Mouse (Mus musculus): ENCODE measurements around the gene Git2.

GRCm38 (mm10) chr5:114699015-114699414 lies 76.3 kb downstream of the Git2 start:
- TF ChIP-seq CTCF (IDR thresholded peaks at IDR 0.05; ENCODE audit: low read depth) (no peak), EP300 (IDR thresholded peaks at IDR 0.05; ENCODE audit: low read depth) (no peak)
